Mouse (Mus musculus) ES-E14 (cell line): Measurements from ENCODE around the gene Wwtr1.

Source experiments
- HCFC1 ChIP-seq: IDR thresholded peaks from 2 replicates; pipeline ENCODE4 v1.6.1; 2012; ENCODE audit warnings: low read length, inconsistent platforms, borderline replicate concordance; ENCODE audit not compliant: insufficient read depth
- MAFK ChIP-seq: IDR thresholded peaks from 2 replicates; pipeline ENCODE4 v1.6.1; 2014; ENCODE audit warnings: mild to moderate bottlenecking, low read depth, low read length, inconsistent platforms; ENCODE audit not compliant: insufficient read depth
- ZC3H11A ChIP-seq: IDR thresholded peaks from 2 replicates; pipeline ENCODE4 v1.6.1; 2012; ENCODE audit warnings: low read depth, mild to moderate bottlenecking, inconsistent platforms, low read length, borderline replicate concordance

DNA sequence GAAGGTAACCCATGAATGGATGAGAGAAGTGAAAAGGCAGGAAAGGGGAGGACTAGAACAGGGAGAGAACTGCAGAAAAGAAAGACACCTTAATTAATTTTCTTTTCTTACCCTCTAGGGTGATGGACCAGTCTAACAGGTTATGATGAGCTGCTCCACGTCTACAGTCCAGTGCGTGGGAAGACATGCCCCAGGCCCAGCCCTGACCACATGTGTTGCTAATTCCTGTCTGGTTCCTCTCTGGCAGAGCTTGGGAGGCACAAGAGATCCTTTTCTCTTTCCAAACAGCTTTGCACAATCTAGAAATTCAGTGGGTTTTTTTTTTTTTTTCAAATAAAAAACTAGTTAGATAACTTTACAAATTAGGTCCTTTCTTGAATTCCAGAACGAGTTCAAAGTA lies 134.8 kb downstream of the Wwtr1 start:
- TF ChIP-seq MAFK: no peak
- no peak for TF ChIP-seq HCFC1
- no peak for TF ChIP-seq ZC3H11A
